Mouse (Mus musculus) kidney, adult 9 months (tissue): Measurements from ENCODE around the gene Ubiad1.

ENCODE experiments used
- DNase-seq: peaks from one replicate; pipeline ENCODE4 v3.0.0; 2022

Ubiad1 gene

GRCm38 (mm10) chr4:148448853-148449245 lies 4.3 kb upstream of the Ubiad1 start:
- peak; percentile 67 for DNase-seq

- DNase-seq = peak; percentile 99
These were observed 3.7 kb upstream of the Ubiad1 start, which contains the start of gene Mtor for GRCm38 (mm10) chr4:148448179-148448852. Gene Mtor (plus strand): TSS chr4:148448611.

GRCm38 (mm10) chr4:148442598-148442997 lies 2.0 kb downstream of the Ubiad1 start:
- DNase-seq = peak; percentile 81

- DNase-seq = peak; percentile 75
These were observed 2.6 kb downstream of the Ubiad1 start for GRCm38 (mm10) chr4:148441931-148442330.

GRCm38 (mm10) chr4:148435657-148436330 lies 8.8 kb downstream of the Ubiad1 start:
- peak; percentile 51 for DNase-seq

- no peak for DNase-seq
These were observed 9.5 kb downstream of the Ubiad1 start for GRCm38 (mm10) chr4:148435106-148435505.

GRCm38 (mm10) chr4:148434554-148434953 lies 10.0 kb downstream of the Ubiad1 start:
- DNase-seq = no peak

- DNase-seq = peak; percentile 45
These were observed 10.8 kb downstream of the Ubiad1 start for GRCm38 (mm10) chr4:148433813-148434212.

- DNase-seq = peak; percentile 91
These were observed 11.2 kb downstream of the Ubiad1 start for GRCm38 (mm10) chr4:148433336-148433735.

GRCm38 (mm10) chr4:148432488-148432887 lies 12.1 kb downstream of the Ubiad1 start:
- DNase-seq = peak; percentile 81

GRCm38 (mm10) chr4:148430880-148431519 lies 13.6 kb downstream of the Ubiad1 start:
- no peak for DNase-seq

- peak; percentile 47 for DNase-seq
These were observed 14.9 kb downstream of the Ubiad1 start for GRCm38 (mm10) chr4:148429686-148430085.

GRCm38 (mm10) chr4:148429121-148429520 lies 15.4 kb downstream of the Ubiad1 start:
- DNase-seq = no peak

- DNase-seq = no peak
These were observed 16.0 kb downstream of the Ubiad1 start for GRCm38 (mm10) chr4:148428544-148428943.

- DNase-seq = no peak
These were observed 17.4 kb downstream of the Ubiad1 start for GRCm38 (mm10) chr4:148426950-148427850.

GRCm38 (mm10) chr4:148417559-148417958 lies 27.0 kb downstream of the Ubiad1 start:
- DNase-seq = no peak

GRCm38 (mm10) chr4:148417074-148417526 lies 27.5 kb downstream of the Ubiad1 start:
- DNase-seq = no peak

- no peak for DNase-seq
These were observed 29.0 kb downstream of the Ubiad1 start for GRCm38 (mm10) chr4:148415575-148415974.

GRCm38 (mm10) chr4:148408256-148408975 lies 36.2 kb downstream of the Ubiad1 start:
- DNase-seq = no peak

- no peak for DNase-seq
These were observed 39.2 kb downstream of the Ubiad1 start for GRCm38 (mm10) chr4:148405255-148405788.

GRCm38 (mm10) chr4:148404748-148405147 lies 39.8 kb downstream of the Ubiad1 start:
- DNase-seq = no peak

GRCm38 (mm10) chr4:148403402-148403801 lies 41.2 kb downstream of the Ubiad1 start:
- DNase-seq = no peak
